Mouse (Mus musculus) c-Kit-positive CD71-positive TER-119-positive erythroid progenitor cells, embryonic 14.5 days (primary cell): ENCODE measurements around the gene Ddc.

Experiments used
- DNase-seq: peaks from one replicate; pipeline ENCODE4 v3.0.0-alpha.2; 2013; ENCODE audit warnings: low spot score

Ddc gene

GRCm38 (mm10) chr11:11876366-11876765, 21.6 kb downstream of the Ddc start:
- DNase-seq = no peak

- DNase-seq = no peak
These were observed 22.7 kb downstream of the Ddc start for GRCm38 (mm10) chr11:11875230-11875629.

- DNase-seq = no peak
These were observed 24.7 kb downstream of the Ddc start for GRCm38 (mm10) chr11:11873023-11873908.

GRCm38 (mm10) chr11:11872140-11872795, 25.7 kb downstream of the Ddc start:
- no peak for DNase-seq

GRCm38 (mm10) chr11:11871197-11871813, 26.6 kb downstream of the Ddc start:
- DNase-seq = no peak

GRCm38 (mm10) chr11:11867971-11868481, 29.9 kb downstream of the Ddc start:
- DNase-seq = no peak

- DNase-seq = no peak
These were observed 31.2 kb downstream of the Ddc start for GRCm38 (mm10) chr11:11866696-11867095.

GRCm38 (mm10) chr11:11865128-11865527, 32.8 kb downstream of the Ddc start:
- DNase-seq = no peak

- no peak for DNase-seq
These were observed 33.4 kb downstream of the Ddc start for GRCm38 (mm10) chr11:11864446-11865101.

- no peak for DNase-seq
These were observed 35.4 kb downstream of the Ddc start for GRCm38 (mm10) chr11:11862502-11862901.

GRCm38 (mm10) chr11:11856959-11857358, 41.0 kb downstream of the Ddc start:
- DNase-seq = no peak

GRCm38 (mm10) chr11:11855685-11856131, 42.2 kb downstream of the Ddc start:
- DNase-seq = no peak

GRCm38 (mm10) chr11:11855061-11855672, 42.8 kb downstream of the Ddc start:
- no peak for DNase-seq

GRCm38 (mm10) chr11:11853731-11854461, 44.0 kb downstream of the Ddc start:
- no peak for DNase-seq

GRCm38 (mm10) chr11:11851957-11852505, 45.9 kb downstream of the Ddc start:
- DNase-seq = no peak

- no peak for DNase-seq
These were observed 47.3 kb downstream of the Ddc start for GRCm38 (mm10) chr11:11850476-11851267.

GRCm38 (mm10) chr11:11849513-11850311, 48.2 kb downstream of the Ddc start:
- no peak for DNase-seq

- DNase-seq = no peak
These were observed 49.5 kb downstream of the Ddc start for GRCm38 (mm10) chr11:11848467-11848866.

GRCm38 (mm10) chr11:11845044-11845443, 52.9 kb downstream of the Ddc start:
- DNase-seq = no peak
